In the genomic region with DNA sequence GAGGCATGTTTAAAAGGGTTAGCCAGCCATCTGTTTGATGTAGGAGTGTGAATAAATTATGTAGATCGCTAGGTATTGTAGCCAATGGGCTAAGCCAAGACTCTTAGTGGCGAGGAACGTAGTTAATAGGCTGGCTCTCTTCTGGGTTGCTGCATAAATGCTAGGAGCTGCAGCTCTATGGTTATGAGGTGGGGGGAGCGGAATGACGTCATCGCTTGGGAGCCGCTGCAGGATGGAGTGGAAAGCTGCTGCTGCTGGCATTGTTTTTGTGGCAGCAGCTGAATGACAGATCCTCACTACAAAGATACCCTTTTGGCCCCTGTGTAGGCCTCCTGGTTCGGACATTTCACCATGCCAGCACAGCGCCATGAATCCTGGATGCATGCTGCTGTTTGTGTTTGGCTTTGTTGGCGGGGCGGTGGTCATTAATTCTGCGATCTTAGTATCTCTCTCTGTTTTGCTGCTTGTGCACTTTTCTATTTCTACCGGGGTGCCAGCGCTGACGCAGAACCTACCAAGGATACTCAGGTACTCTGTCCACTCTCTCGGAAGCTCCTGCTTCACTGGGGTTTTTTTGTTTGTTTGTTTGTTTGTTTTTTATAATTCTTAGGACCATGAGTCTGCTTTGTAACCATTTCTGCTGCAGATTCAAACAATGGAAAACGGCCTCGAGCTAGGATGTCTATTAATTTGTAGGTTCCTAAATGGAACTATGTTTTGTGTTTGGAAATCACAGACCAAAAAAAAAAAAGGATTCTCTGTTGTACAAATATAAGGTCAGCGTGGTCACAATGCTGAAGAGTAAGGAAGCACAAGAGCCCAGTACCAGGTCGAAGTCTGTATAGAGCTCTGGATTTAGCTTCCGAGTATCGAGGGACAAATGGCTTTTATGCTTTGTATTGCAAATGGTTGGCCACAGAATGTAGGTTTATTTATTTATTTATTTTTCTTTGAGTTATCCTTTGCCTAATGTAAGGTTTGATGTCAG, we compare ENCODE assay signal across 8 mouse cellular contexts. TPM values are rescaled to one million over a fixed set of nuclear protein-coding genes. Genes with fewer than 3 reads are reported as not detected.
DNase-seq lines count a peak whose midpoint lies in the region; ATAC-seq and TF ChIP-seq lines count a peak whose summit lies in the region.

No protein-coding gene starts in this region.

- H3K27ac ChIP-seq in heart, embryonic 10.5 days = peak overlapping the region; percentile 87
- peak overlapping the region; percentile 42; the same call in 1 of the 2 replicates for H3K27ac ChIP-seq in limb, embryonic 11.5 days (replicated peaks; ENCODE audit: low read depth, low read length)
- peak overlapping the region; percentile 95 for H3K27ac ChIP-seq in midbrain, embryonic 14.5 days (replicated peaks; ENCODE audit: low read depth, low read length)
- 0 out of 2 replicates have a peak overlapping the region, but pooled peaks have one; percentile 14 for H3K27ac ChIP-seq in stomach, postnatal 0 days (replicated peaks)

- H3K9me3 ChIP-seq in heart, embryonic 10.5 days = no peaks in the 10 kb centered on the region
- no peaks in the 10 kb centered on the region for H3K9me3 ChIP-seq in limb, embryonic 11.5 days (ENCODE audit: control insufficient read depth, low read length)
- H3K9me3 ChIP-seq in midbrain, embryonic 14.5 days (ENCODE audit: control insufficient read depth, low read length) = no peaks in the 10 kb centered on the region
- H3K9me3 ChIP-seq in stomach, postnatal 0 days (ENCODE audit: control insufficient read depth, low read length) = no peaks in the 10 kb centered on the region

- H3K4me2 ChIP-seq in limb, embryonic 11.5 days (ENCODE audit: low read depth, severe bottlenecking) = peak overlapping the region; percentile 69
- H3K4me2 ChIP-seq in midbrain, embryonic 14.5 days (ENCODE audit: low read length) = peak overlapping the region; percentile 81
- peak overlapping the region; percentile 50 for H3K4me2 ChIP-seq in stomach, postnatal 0 days (replicated peaks; ENCODE audit: low read depth)

- no peak for TF ChIP-seq EP300 in stomach, postnatal 0 days (optimal IDR thresholded peaks at IDR 0.05)

- DNase-seq in thymus, postnatal 0 days (ENCODE audit: low spot score) = peak; percentile 27
- no peak for DNase-seq in thymus, postnatal 36 days
- peak; percentile 27 for DNase-seq in fibroblast of lung, adult 2 months (ENCODE audit: low read depth)
- peak; percentile 94 for DNase-seq in heart, embryonic 10.5 days (ENCODE audit: low spot score)
- peak; percentile 78 for DNase-seq in kidney, adult 9 months
- peak; percentile 93 for DNase-seq in limb, embryonic 11.5 days (ENCODE audit: low spot score)
- DNase-seq in midbrain, embryonic 14.5 days = peak; percentile 98
- peak; percentile 80 for DNase-seq in stomach, postnatal 0 days (ENCODE audit: low spot score)

- WGBS in heart, embryonic 10.5 days = 11% methylated on average over 22 of the region's 22 CpGs
- WGBS in limb, embryonic 11.5 days = 7% methylated on average over 22 of the region's 22 CpGs
- WGBS in midbrain, embryonic 14.5 days = under 1% methylated on average over 22 of the region's 22 CpGs
- 15% methylated on average over 22 of the region's 22 CpGs for WGBS in stomach, postnatal 0 days

- no peak for TF ChIP-seq CTCF in stomach, postnatal 0 days (IDR thresholded peaks at IDR 0.05; ENCODE audit: low read depth)

- peak overlapping the region; percentile 70 for H3K9ac ChIP-seq in limb, embryonic 11.5 days (ENCODE audit: low read length)
- H3K9ac ChIP-seq in midbrain, embryonic 14.5 days (replicated peaks; ENCODE audit: low read length) = peak overlapping the region; percentile 83
- H3K9ac ChIP-seq in stomach, postnatal 0 days (ENCODE audit: low read length) = peak overlapping the region; percentile 36

- H3K27me3 ChIP-seq in heart, embryonic 10.5 days (ENCODE audit: insufficient read depth, poor library complexity, severe bottlenecking) = no peaks in the 10 kb centered on the region
- no peaks in the 10 kb centered on the region for H3K27me3 ChIP-seq in limb, embryonic 11.5 days (ENCODE audit: control insufficient read depth, insufficient read depth, low read length)
- H3K27me3 ChIP-seq in midbrain, embryonic 14.5 days (ENCODE audit: control insufficient read depth, insufficient read depth, low read length) = no peaks in the 10 kb centered on the region
- no peaks in the 10 kb centered on the region for H3K27me3 ChIP-seq in stomach, postnatal 0 days (ENCODE audit: control insufficient read depth, insufficient read depth, low read length)

- peak overlapping the region; percentile 63 for H3K4me3 ChIP-seq in heart, embryonic 10.5 days
- peak overlapping the region; percentile 64 for H3K4me3 ChIP-seq in limb, embryonic 11.5 days (ENCODE audit: low read depth, low read length)
- H3K4me3 ChIP-seq in midbrain, embryonic 14.5 days (replicated peaks; ENCODE audit: low read depth, low read length) = peak overlapping the region; percentile 62
- peak overlapping the region; percentile 38 for H3K4me3 ChIP-seq in stomach, postnatal 0 days (ENCODE audit: low read depth, low read length)

- peaks cover 10% of the 10 kb centered on the region for H3K36me3 ChIP-seq in heart, embryonic 10.5 days
- no peaks in the 10 kb centered on the region; the same call in 1 of the 2 replicates for H3K36me3 ChIP-seq in limb, embryonic 11.5 days (ENCODE audit: control insufficient read depth, insufficient read depth, low read length)
- H3K36me3 ChIP-seq in midbrain, embryonic 14.5 days (ENCODE audit: control insufficient read depth, insufficient read depth, low read length) = peaks cover 10% of the 10 kb centered on the region
- no peaks in the 10 kb centered on the region; the same call in 1 of the 2 replicates for H3K36me3 ChIP-seq in stomach, postnatal 0 days (ENCODE audit: control insufficient read depth, insufficient read depth, low read length)

- H3K4me1 ChIP-seq in heart, embryonic 10.5 days = no peaks in the 10 kb centered on the region; the same call in 1 of the 2 replicates
- no peaks in the 10 kb centered on the region for H3K4me1 ChIP-seq in limb, embryonic 11.5 days (ENCODE audit: control insufficient read depth, insufficient read depth, low read length)
- peaks cover 18% of the 10 kb centered on the region for H3K4me1 ChIP-seq in midbrain, embryonic 14.5 days (ENCODE audit: control insufficient read depth, insufficient read depth, low read length)
- no peaks in the 10 kb centered on the region for H3K4me1 ChIP-seq in stomach, postnatal 0 days (replicated peaks; ENCODE audit: control insufficient read depth, insufficient read depth)

- ATAC-seq in limb, embryonic 11.5 days (ENCODE audit: insufficient number of reproducible peaks, low FRiP score, low TSS enrichment, low read depth) = peak; percentile 97
- peak; percentile 100 for ATAC-seq in midbrain, embryonic 14.5 days (ENCODE audit: low FRiP score, low TSS enrichment)
- peak; percentile 93 for ATAC-seq in stomach, postnatal 0 days (ENCODE audit: low FRiP score, low TSS enrichment)

RNA-seq across cellular contexts. Expression of a gene that starts 48.4 kb away (rescaled TPM):
- polyA plus RNA-seq in thymus, postnatal 0 days (2015; fragmentation: Nextera tagmentation; extraction: Ambion mirVana) = 32.1 and 41.4 TPM in 2 replicates
- polyA plus RNA-seq in heart, embryonic 10.5 days (2016; fragmentation: Nextera tagmentation; extraction: Ambion mirVana) = 27.8 and 32.4 TPM in 2 replicates
- 36.2 and 37.0 TPM in 2 replicates for polyA plus RNA-seq in limb, embryonic 11.5 days (2014; fragmentation: Nextera tagmentation; extraction: Ambion mirVana)
- 112 and 140 TPM in 2 replicates for polyA plus RNA-seq in midbrain, embryonic 14.5 days (2014; fragmentation: Nextera tagmentation; extraction: Ambion mirVana)
- polyA plus RNA-seq in stomach, postnatal 0 days (2015; fragmentation: Nextera tagmentation; extraction: Ambion mirVana) = 30.2 and 32.5 TPM in 2 replicates

Comparison
In these comparisons a context has a peak if more than half of its experiments do, and no peak if none do; other contexts are left out.
1. DNase-seq: peak in thymus, postnatal 0 days (single experiment), fibroblast of lung, adult 2 months (single experiment), heart, embryonic 10.5 days (single experiment), kidney, adult 9 months (single experiment), limb, embryonic 11.5 days (single experiment), midbrain, embryonic 14.5 days (single experiment) and stomach, postnatal 0 days (single experiment); none in thymus, postnatal 36 days (0 of 2).
2. H3K27ac ChIP-seq: peak in every context shown above with its lines; median percentile 95 in midbrain, embryonic 14.5 days; 87 in heart, embryonic 10.5 days; 42 in limb, embryonic 11.5 days; 14 in stomach, postnatal 0 days.
3. Peak in every context shown above with its lines, with median percentiles within 50 percentile points of each other: H3K4me3 ChIP-seq, ATAC-seq, H3K4me2 ChIP-seq and H3K9ac ChIP-seq.